8 mouse cellular contexts compared by ENCODE assay signal in the genomic region with DNA sequence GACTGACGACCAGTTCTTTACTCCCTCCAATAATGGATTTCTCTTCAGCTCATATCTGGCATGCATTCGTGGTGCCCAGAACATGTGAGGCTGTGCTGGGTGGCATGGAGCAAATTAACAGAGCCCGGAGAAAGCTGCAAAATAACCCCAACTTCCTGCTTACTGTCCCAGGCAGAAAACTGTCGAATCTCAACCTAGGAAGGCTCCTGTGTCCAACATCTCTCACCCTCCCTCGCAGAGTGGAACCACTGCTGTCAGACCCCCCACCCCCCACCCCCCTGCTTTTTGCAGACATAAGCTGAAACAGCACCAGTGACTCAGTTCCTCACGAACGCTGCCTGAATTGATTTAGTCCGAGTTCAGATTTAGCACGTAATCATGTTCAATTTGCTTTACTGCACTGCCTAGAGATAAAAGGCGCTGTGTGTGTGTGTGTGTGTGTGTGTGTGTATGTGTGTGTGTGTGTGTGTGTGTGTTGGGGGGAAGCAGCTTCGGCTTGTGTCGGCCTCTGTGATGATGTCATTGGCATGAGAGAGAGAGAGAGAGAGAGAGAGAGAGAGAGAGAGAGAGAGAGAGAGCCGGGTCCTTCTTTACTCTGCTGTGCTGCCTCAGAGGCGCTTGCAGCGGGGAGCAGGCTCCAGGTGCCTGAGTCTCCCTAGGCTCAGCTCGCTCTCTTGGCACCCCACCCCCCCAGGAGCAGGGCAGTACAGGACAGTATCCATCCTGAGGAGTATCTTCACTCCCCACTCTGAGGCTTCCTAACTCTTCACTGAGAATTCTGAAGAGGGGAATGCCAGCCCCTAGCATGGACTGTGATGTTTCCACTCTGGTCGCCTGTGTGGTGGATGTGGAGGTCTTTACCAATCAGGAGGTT.
A peak's percentile ranks its signal among the peaks of the same experiment; 100 is the strongest.
DNase-seq lines count a peak whose midpoint lies in the region; ATAC-seq and TF ChIP-seq lines count a peak whose summit lies in the region.

No protein-coding gene starts in this region.

- peak overlapping the region; percentile 32 for H3K4me2 ChIP-seq in kidney, postnatal 0 days (ENCODE audit: low read length)
- peak overlapping the region; percentile 52 for H3K4me2 ChIP-seq in forebrain, postnatal 0 days (ENCODE audit: low read depth)

- ATAC-seq in kidney, postnatal 0 days (replicated peaks; ENCODE audit: low FRiP score, low read depth) = peak; percentile 49; the same call in 1 of the 2 replicates
- peak; percentile 87 for ATAC-seq in forebrain, postnatal 0 days

- no peaks in the 10 kb centered on the region for H3K36me3 ChIP-seq in kidney, postnatal 0 days (ENCODE audit: insufficient read depth, low read length)
- no peaks in the 10 kb centered on the region for H3K36me3 ChIP-seq in forebrain, postnatal 0 days (ENCODE audit: insufficient read depth)

- H3K9me3 ChIP-seq in kidney, postnatal 0 days (replicated peaks; ENCODE audit: low read length) = no peaks in the 10 kb centered on the region
- H3K9me3 ChIP-seq in forebrain, postnatal 0 days (ENCODE audit: low read length) = no peaks in the 10 kb centered on the region

- TF ChIP-seq CTCF in kidney, postnatal 0 days (IDR thresholded peaks at IDR 0.05; ENCODE audit: low read depth) = no peak
- TF ChIP-seq CTCF in forebrain, postnatal 0 days (IDR thresholded peaks at IDR 0.05; ENCODE audit: low read depth) = no peak

- H3K4me1 ChIP-seq in kidney, postnatal 0 days (replicated peaks; ENCODE audit: insufficient read depth, low read length) = no peaks in the 10 kb centered on the region
- peaks cover 7% of the 10 kb centered on the region for H3K4me1 ChIP-seq in forebrain, postnatal 0 days (ENCODE audit: insufficient read depth)

- no peak overlapping the region for H3K27ac ChIP-seq in kidney, postnatal 0 days
- peak overlapping the region; percentile 69 for H3K27ac ChIP-seq in forebrain, postnatal 0 days (ENCODE audit: low read depth, low read length)

- intact Hi-C loops in left cerebral cortex, postnatal 25 days (cut with DNase I) = loop anchor here (10.0 kb wide), 1 partner anchor 72 kb away; no protein-coding TSS in a partner anchor

- no peaks in the 10 kb centered on the region for H3K27me3 ChIP-seq in kidney, postnatal 0 days (ENCODE audit: insufficient read depth, low read length)
- no peaks in the 10 kb centered on the region for H3K27me3 ChIP-seq in forebrain, postnatal 0 days (ENCODE audit: insufficient read depth, low read length)

- no peak overlapping the region; the same call in 1 of the 2 replicates for H3K4me3 ChIP-seq in kidney, postnatal 0 days (replicated peaks; ENCODE audit: low read depth, low read length)
- peak overlapping the region; percentile 30 for H3K4me3 ChIP-seq in forebrain, postnatal 0 days (ENCODE audit: low read depth, low read length)

- WGBS in kidney, postnatal 0 days = 34% methylated on average over 16 of the region's 17 CpGs
- whole genome bisulfite sequencing in forebrain, postnatal 0 days = 9% methylated on average over 17 of the region's 17 CpGs

- DNase-seq in kidney, postnatal 0 days (ENCODE audit: low spot score) = peak; percentile 1
- no peak for DNase-seq in kidney, adult 9 months
- peak; percentile 34 for DNase-seq in cerebellum, adult 8-10 months
- peak; percentile 67 for DNase-seq in forebrain, postnatal 0 days
- peak; percentile 48 to 55 for DNase-seq in left cerebral cortex, postnatal 25 days (ENCODE audit: low spot score in 2 of 2)
- DNase-seq in retina, embryonic 14.5 days (ENCODE audit: low spot score) = peak; percentile 58
- no peak for DNase-seq in ovary, postnatal 14 days (ENCODE audit: low spot score)
- DNase-seq in adipocyte (ENCODE audit: low spot score) = no peak

- no peak overlapping the region for H3K9ac ChIP-seq in kidney, postnatal 0 days (ENCODE audit: low read depth, low read length)
- H3K9ac ChIP-seq in forebrain, postnatal 0 days = peak overlapping the region; percentile 48

Comparison
In these comparisons a context has a peak if more than half of its experiments do, and no peak if none do; other contexts are left out.
1. DNase-seq: peak in kidney, postnatal 0 days (single experiment), cerebellum, adult 8-10 months (single experiment), forebrain, postnatal 0 days (single experiment), left cerebral cortex, postnatal 25 days (2 of 2) and retina, embryonic 14.5 days (single experiment); none in kidney, adult 9 months (single experiment), ovary, postnatal 14 days (single experiment) and adipocyte (single experiment).